Mouse (Mus musculus): ENCODE measurements around the gene Nt5c2. TPM values are rescaled to one million over a fixed set of nuclear protein-coding genes. Genes with fewer than 3 reads are reported as not detected.

Gene Nt5c2
- 116 TPM for polyA plus RNA-seq (2014; fragmentation: Illumina TruSeq; extraction: RNeasy Lipid Tissue Mini Kit (QIAGEN cat#74804))

GRCm38 (mm10) chr19:47014447-47015381, at the start of gene Nt5c2, which contains the start of gene Ina:
TSS of gene Nt5c2 (minus strand) at chr19:47015153.
TSS of gene Ina (plus strand) at chr19:47014698.

DNA sequence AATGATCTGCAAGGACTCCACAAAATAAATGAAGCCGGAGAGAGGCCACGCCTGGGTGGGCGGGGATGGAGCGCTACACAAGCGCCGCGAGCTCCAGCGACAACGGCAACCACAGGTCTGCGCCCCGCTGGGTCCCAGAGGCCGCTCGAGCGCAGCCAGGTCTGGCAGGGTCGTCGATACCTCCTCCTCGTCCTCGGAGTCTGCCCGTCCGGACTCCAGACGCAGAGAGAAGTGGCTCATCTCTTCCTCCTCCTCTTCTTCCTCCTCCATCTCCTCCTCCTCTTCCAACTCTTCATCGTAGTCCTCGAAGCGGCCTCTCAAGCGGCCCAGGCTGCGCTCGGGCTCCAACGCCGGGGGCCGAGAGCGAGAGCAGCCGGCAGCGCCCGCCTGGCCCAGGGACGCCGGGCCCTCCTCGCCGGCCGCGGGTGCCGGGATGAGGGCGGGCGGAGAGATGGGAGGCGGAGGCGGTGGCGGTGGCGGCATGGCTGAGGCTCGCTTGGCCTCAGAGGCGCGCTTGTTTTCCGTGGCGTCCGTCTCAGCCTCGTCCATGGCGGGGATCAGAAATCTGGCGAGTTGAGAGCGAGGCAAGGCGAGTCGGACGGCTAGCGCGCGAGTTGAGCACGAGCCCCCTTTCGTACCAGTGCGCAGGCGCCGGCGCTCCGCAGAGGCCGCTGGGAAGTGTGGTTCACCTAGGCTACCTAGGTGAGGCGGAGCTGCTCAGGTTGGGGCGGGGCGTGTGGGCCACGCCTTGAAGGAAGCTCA, 35.5 kb upstream of the Nt5c2 start, which contains the start of gene Pcgf6:
Gene Pcgf6, minus strand, starts transcription at position 636 of the 762 bp plus-strand sequence.

Other genes with a start within 250 kb of the Nt5c2 start
- 0.46 TPM for gene Ina, start 455 bp downstream of the Nt5c2 start, polyA plus RNA-seq (2014; fragmentation: Illumina TruSeq; extraction: RNeasy Lipid Tissue Mini Kit (QIAGEN cat#74804))
- 43.3 TPM for gene Pcgf6, start 35.8 kb upstream of the Nt5c2 start, polyA plus RNA-seq (2014; fragmentation: Illumina TruSeq; extraction: RNeasy Lipid Tissue Mini Kit (QIAGEN cat#74804))
- gene Taf5, start 52.6 kb upstream of the Nt5c2 start, polyA plus RNA-seq (2014; fragmentation: Illumina TruSeq; extraction: RNeasy Lipid Tissue Mini Kit (QIAGEN cat#74804)) = 18.4 TPM
- 1,160 TPM for gene Usmg5, start 75.5 kb upstream of the Nt5c2 start, polyA plus RNA-seq (2014; fragmentation: Illumina TruSeq; extraction: RNeasy Lipid Tissue Mini Kit (QIAGEN cat#74804))
- 5.9 TPM for gene Pdcd11, start 75.6 kb upstream of the Nt5c2 start, polyA plus RNA-seq (2014; fragmentation: Illumina TruSeq; extraction: RNeasy Lipid Tissue Mini Kit (QIAGEN cat#74804))
- 1.7 TPM for gene Calhm2, start 123.1 kb upstream of the Nt5c2 start, polyA plus RNA-seq (2014; fragmentation: Illumina TruSeq; extraction: RNeasy Lipid Tissue Mini Kit (QIAGEN cat#74804))
- not detected for gene Calhm1, start 129.1 kb upstream of the Nt5c2 start, polyA plus RNA-seq (2014; fragmentation: Illumina TruSeq; extraction: RNeasy Lipid Tissue Mini Kit (QIAGEN cat#74804))
- gene Calhm3, start 142.6 kb upstream of the Nt5c2 start, polyA plus RNA-seq (2014; fragmentation: Illumina TruSeq; extraction: RNeasy Lipid Tissue Mini Kit (QIAGEN cat#74804)) = not detected
- 0.23 TPM for gene Neurl1a, start 163.7 kb upstream of the Nt5c2 start, polyA plus RNA-seq (2014; fragmentation: Illumina TruSeq; extraction: RNeasy Lipid Tissue Mini Kit (QIAGEN cat#74804))

Data from ovary, adult 10 weeks (tissue).